Mouse (Mus musculus) adrenal gland, postnatal 36 days (tissue): ENCODE measurements at regions not wholly inside any gene's neighbourhood (a gene's known extent, or its start where the extent isn't known, plus 50 kb on each side); places are given as distances from the start of the nearest gene placed in this dataset.
"Not testable (repeated sequence)": the region's sequence is repeated elsewhere in the genome, so short reads cannot be mapped to it uniquely, and the experiment has no call there.

ENCODE experiments used
- DNase-seq, 2 experiments: peaks; one replicate each; pipeline ENCODE4 v3.0.0; 2021; ENCODE audit warnings: mixed read lengths in 1 of 2

DNA sequence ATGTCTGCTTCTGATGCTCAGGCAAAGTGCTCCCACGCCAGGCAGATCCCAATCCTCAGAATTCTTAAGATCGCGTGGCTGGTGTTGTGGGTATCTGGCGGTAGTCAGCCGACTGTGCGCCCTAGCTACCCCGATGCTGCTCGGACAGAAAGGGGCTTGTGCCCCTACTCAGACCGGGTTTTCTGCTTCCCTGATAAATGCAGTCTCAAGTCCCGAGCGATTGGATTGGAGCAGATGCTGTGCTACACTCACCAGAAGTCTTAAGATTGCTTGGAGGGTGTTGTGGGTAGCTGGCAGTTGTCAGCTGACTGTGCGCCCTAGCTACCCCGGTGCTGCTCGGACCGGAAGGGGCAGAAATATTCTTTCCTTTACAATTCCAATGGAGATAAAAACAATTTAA lies 99.3 kb downstream of the Gm7489 start:
- not testable (repeated sequence) for DNase-seq

DNA sequence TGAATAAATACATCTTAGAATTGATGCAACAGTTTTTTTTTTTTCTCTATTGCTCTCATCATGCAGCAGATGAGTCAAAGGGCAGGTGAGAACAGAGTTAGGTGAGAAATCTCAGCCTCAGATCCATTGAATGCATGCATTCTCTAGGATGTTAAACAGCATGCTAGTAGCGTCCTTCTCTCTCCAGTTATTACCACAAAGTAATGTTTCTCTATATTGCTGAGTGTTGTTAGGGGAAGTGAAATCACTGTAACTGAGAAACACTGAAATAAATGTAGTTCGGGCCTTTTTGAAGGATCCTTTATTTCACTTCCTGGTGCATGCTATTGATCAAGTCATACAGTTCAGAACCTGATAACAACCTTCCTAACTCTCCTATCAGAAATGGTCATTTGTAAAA lies 105.2 kb downstream of the Gm7489 start:
- no peak for DNase-seq

DNA sequence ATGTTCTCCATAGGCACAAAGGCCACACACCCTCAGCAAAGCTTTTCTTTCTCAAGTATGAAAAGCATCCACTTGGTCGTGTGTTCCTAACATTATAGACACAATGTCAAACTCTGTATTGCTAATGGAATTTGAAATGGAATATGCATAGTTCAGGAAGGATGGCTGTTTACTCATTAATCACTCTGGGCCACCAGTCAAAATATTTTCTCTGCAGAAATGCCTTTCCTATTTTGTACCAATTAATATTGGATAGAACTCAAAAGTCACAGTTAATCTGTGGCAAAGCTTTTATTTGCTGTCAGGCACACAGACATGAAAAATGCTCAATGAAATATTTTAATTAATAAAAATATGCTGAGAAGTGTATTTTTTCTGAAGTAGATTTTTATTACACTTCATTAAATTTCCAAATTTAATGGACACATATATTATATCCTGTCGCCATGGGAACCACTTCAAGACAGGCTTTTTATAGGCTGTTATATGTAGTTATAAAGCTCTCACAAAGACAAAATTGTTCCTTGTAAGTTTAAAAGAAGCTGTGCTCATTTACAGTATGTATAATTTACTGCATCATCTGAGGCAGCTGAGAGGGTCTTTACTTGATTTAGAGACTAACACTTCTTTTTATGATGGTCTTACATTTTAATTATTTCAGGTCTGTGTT lies 110.6 kb downstream of the Gm7489 start:
- no peak for DNase-seq

DNA sequence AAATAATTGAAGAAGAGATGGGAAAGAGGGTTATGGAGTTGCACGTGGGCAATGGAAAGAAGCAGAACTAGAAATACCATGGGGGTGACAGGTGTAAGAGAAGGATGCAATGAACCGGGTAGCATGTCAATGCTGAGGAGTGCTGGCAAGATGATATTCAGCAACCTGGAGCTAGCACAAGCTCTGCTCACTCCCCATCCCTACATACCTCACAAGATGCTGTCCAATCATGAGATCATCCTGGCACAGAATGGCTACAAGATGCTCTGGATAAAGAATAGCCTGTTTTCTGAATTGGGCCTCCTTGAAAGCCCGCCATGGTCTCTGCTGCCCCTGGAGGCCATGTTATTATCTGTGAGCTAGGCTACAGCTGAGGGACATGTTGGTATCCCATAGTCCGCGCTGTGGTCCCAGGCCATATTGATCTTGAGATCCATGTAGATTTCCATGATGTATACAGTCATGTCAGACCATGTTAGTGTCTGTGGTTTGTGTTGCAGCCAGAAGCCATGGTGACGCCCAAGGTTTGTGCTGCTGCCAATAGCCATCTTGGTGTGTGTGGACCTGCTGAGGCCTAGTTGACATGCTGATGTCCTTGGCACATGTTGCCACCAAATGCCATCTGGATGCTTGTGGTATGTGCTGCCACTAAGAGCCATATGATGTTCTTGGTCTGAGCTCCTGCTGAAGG lies 114.0 kb downstream of the Gm7489 start:
- no peak for DNase-seq

DNA sequence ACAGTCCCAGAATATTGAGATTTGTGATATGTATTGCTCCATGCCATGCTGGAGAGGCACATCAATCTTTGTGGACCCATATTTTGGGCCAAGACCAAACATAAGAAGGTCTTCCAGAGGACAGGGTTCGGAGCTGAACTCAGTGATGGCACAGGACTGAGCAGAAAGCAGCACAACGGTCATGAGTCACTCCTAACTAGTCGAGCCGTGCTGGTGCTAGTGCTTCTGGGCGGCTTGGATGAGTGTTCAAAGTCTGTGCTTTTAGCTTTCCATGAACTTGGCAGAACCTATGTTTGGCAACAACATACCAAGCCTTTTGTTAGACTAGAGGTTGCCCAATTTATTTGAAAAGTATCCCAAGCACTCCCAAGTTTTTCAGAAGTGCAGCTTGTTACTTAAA lies 149.1 kb downstream of the Gm7489 start:
- DNase-seq, result no peak

DNA sequence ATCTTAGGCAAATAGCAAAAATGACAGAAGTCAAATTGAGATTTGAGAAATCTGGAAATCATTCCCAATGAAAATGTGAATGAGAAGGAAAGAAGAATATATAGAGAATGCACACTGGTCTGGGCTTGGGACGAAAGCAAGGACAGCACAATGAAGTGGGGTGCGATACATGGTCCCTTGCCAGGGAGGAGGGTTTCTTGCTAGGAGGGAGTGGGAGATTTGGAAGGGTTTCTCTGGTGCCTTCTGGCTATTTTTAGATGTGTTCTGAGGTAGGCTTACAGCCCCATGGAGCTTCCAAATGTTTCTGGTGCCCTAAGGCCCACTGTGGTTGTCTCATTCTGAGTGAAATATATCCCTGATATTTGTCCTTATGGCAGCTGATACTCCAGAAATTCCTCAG lies 166.0 kb downstream of the Gm7489 start:
- no peak for DNase-seq

DNA sequence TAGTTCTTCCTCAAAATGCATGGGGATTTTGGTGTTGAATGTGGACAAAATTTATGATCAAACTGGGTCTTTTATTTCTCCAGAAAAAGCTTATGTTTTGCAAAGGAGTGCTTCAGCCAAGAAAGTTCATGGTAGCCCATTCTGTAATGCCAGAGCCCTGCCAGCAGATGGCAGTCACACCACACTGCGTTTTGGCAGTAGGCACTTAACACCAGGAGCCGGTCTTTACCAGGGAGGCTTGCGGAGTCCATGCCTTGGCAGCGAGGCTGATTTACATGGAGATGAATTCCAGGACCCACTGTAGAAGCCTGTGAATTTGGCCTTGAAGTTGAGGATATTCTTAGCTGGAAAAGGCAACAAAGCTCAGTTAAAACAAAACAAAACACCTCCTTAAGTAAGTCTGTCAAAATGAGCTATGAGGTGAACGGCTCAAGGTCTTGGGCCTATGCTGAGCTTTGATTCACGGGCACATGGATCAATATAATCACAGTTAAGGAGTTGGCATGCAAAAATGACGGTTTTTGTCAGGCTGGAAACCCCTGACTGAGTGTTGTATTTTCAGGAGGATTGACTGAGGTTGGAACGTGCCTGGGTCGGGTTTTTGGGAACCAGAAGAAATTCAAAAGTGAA lies 185.4 kb downstream of the Gm7489 start:
- DNase-seq, result peak; percentile 81 to 83

DNA sequence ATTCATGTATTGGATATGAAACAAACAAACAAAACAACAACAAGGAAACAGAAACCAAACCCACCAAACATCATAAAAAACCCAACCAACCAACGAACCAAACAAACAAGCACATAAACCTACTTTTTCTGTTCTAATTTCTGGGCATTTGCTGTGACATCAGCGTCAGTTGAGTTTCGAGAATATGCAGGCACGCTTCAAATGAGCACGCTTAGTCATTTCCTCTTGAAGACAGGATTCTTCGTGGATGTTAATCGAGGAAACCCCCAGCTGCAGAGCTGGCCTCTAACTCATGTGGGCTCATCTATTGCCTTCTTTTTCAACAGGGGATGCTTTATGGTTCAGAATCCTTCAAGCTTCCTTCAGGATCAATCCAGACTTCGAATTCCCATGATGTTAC lies 187.0 kb downstream of the Gm7489 start:
- DNase-seq, result no peak

DNA sequence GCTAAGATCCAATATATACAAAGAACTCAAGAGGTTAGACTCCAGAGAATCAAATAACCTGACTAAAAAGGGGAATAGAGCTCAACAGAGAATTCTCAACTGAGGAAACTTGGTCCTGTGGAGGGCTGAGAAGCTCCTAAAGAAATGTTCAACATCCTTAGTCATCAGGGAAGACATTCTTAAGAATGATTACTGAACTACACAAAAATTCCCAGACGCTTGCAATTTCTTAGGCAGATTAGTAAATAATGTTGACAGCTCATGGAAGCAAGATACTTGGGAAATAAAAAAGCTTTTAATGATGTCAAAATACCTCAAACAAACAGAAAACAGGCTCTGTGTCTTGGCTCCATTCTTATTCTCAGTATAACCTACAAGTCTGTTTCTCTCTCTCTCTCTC lies 206.6 kb downstream of the Gm7489 start:
- no peak for DNase-seq

DNA sequence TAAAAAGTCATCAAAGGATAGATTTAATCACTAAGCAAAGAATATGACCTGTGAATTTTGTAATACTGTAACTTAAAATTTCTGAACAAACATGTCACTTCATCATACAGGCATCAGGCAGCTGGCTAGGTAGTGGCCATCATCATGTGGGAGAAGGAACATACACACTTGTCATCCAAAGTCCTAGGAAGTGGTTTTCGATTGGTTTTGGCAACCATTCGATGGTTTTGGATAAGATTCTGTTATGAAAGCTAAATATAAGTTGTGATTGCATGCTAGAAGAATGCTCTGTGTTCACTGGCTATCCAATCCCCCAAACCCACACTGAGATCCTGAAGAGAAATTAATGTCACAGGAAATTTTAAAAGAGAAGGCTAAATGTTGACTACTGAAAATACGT lies 207.7 kb downstream of the Gm7489 start:
- DNase-seq, result no peak

DNA sequence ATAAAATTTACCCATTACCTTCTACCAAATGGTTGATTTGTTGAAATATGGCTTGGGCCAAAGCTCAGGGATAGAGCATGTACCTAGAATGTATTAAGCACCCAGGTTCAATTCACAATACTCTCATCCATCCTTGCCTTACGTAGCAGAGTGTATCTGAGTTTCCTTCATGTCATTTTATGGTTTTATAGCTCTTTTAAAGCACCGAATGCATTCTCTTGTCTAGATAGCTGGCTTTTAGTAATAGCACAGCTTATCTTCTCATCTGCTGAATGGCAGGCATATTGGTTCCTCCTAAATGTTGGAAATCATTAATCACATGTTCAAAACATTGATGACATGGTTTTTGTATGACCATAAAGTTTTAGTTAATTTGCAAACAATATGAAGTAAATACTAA lies 212.8 kb downstream of the Gm7489 start:
- DNase-seq, result no peak

DNA sequence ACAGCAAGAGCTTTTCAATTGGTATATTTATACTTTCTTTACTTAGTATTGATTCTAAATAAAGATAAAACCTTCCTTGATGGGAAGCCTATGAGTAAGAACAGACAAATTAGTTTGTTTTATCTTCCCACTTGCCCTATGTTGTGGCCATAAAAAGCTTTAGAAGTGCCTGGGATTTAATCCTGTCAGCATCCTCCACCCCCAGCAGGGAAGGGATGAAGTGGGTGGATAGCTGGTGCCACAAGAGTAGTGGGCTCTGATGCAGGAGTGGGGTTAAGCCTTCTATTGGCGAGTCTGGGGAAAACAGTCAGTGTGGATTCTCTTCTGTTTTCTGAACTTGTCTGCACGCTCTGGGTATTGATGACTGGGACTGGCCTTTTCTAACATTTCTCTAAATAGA lies 227.7 kb downstream of the Gm7489 start:
- no peak for DNase-seq

DNA sequence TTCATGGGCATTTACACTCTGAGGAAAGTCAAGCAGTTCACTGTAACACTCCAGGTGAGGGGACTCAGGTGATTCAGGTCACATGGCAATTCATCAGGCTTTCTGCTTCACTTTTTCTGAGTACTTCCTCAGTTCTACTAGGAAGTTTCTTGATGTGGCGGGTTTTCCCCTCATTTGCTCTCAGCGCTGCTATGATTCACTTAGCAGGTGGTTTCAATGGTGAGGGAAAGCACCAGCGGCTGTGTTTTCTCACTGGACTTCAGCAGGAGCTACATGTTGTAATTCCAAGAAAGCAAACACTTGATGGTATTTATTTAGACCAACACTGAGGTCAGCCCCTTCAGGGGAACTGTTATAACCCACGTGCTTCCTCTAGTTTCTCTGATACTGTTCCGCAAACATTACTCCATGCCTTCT lies 229.4 kb downstream of the Gm7489 start:
- DNase-seq, result no peak

DNA sequence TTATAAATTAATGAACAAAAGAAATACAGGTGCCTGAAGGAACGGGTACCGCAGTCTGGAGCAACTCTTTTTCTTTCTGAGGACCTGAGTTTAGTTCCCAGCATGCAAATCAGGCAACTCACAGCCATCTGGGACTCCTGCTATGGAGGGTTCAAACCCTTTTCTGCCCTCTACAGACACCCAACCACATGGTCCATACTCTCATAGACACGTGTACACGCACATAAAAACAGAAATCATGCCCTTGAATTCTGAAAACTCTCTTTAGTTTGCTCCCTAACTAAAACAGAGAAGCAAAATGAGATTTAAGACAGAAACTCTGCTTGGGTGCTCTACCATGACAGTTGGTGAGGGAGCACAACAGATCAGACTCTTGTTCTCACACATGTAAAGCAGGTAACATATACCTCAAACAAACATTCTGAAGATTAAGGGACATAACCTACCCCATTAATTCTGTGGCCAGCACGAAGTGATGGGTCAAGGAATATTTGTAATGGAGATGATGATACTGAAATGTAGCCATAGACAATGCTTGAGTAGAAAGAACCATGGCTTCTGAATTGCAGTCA lies 233.3 kb downstream of the Gm7489 start:
- no peak for DNase-seq

DNA sequence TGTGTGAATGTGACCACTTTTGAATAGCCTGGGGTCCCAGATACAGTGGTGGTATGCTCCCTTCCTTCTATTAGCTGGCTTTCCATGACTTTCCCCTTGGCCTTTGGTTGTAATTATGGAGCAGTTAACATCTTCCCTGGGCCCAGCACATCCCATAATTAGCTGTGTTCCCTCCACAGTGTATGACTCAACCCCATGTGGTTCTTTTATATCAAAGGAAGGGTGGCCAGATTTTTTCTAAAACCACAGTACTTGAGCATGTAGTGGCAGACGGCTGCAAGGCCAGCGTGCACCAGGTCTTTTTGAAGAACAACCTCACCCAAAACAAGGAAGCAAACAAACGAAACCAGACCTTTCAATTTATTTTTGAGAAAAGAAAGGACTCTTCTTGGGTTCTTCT lies 235.8 kb downstream of the Gm7489 start:
- DNase-seq, result no peak

DNA sequence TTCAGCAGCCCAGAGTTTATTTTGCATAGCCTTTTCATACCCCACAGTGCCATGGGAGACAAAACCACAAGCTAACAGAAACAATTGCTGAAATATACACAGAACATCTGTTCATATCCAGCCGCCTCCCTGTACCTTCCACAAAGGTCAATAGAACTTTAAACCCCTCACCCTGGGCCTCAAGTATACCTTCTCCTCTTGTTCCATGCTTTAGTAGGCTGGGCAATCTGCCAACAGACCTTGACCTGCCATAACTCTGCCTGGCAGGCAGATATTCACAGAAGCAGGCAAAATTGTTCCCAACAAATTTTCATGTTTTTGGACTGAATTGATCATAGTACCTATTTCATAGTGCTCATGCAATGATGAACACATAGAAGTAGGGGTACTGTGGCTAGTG lies 279.6 kb downstream of the Gm7489 start:
- peak; percentile 71 to 72 for DNase-seq

DNA sequence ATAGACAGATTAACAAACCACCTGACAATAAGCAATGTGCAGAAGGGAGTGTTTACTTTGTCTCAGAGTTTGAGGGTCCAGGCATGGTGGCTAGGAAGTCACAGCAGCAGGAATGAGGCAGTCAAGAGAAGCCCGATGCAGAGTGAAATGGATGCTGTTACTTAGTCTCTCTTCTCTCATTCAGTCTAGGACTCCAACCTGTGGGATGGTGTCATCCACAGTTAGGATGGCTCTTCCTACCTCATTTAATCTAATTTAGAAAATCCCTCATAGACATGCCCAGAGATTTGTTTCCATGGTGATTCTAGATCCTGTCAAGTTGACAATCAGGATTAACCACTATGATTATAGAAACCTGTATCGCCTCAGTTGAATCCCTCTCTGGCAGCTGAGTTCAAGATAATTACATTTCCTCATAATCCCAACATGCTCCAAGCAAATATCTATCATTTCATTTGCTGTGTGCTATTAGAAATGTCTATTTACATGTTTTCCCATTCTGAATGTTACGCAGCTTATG lies 283.2 kb downstream of the Gm7489 start:
- DNase-seq, result no peak

DNA sequence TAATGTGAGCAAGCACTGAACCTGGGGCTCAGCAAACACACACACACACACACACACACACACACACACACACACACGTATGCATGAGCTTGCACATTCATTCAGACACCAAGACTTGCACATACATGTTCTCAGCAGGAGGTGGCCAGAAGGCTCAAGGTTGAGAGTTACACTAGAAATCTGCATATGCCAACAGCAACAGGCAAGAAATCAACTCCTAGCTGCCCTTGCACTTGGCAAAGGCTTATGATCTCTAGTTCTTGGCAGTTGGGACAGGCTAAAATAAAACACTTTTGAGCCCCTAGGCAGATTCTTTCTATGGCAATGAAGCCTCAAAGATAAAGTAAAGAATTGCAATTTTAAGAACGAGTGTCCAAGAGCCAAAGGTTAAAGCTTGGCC lies 292.5 kb downstream of the Gm7489 start:
- DNase-seq, result no peak

DNA sequence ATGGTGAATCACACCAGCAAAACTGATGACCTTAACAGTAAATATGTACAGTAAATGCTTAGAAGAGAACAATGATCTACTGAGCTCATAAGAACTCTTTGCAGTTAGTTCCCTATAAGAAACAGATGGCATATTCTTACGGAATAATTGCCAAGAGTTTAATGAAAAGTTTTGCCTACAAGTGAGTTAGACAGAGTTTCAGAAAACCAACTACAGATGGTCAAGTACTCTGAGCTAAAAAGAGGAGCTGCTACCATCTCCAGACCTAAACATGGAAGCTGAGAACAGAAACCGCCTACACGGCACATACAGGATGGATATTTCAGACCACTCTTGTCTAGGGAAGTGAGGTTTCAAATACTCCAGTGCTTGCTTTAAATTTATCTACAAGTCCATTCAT lies 293.1 kb downstream of the Gm7489 start:
- DNase-seq, result no peak
